Comparison of ENCODE assay signal across 18 mouse cellular contexts in the genomic region with DNA sequence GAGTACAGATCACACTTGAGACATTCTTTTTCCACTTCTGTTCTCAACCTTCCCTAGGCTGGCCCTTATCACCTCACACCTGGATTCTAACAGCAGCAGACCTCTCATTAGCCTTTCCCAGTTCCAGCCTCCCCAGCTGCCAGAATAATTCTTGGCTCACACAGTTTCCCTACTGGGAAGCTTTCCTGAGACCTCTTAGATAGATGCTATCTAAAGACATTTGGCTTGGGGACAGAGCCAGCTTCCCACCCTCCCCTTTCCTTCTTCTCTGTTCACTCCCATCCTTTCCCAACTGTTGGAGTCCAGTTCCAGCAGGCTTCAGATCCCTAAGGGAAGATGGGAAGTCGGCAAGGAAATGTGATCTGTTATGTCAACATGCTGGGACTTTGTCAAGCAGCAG.
DNase-seq lines count a peak whose midpoint lies in the region; ATAC-seq and TF ChIP-seq lines count a peak whose summit lies in the region.
"Had no signal": no experiment of that assay in that cellular context is flagged by ENCODE, and none has a peak within 500 bp of the region (broad histone marks: within the 10 kb centered on the region; RNA-seq: fewer than 3 reads in every experiment).

No protein-coding gene starts in this region.

- H3K27me3 ChIP-seq in heart, embryonic 15.5 days = no peaks in the 10 kb centered on the region
- H3K27me3 ChIP-seq in lung, postnatal 0 days (replicated peaks; ENCODE audit: insufficient read depth, low read length) = no peaks in the 10 kb centered on the region
- H3K27me3 ChIP-seq: embryonic facial prominence, embryonic 15.5 days; intestine, embryonic 15.5 days had no signal

- 29% methylated on average over 1 of the region's 1 CpGs for WGBS in heart, embryonic 15.5 days
- 28% methylated on average over 1 of the region's 1 CpGs for WGBS in lung, postnatal 0 days

- H3K9me3 ChIP-seq in heart, embryonic 15.5 days (replicated peaks) = no peaks in the 10 kb centered on the region
- H3K9me3 ChIP-seq in lung, postnatal 0 days (ENCODE audit: low read length) = no peaks in the 10 kb centered on the region
- H3K9me3 ChIP-seq: embryonic facial prominence, embryonic 15.5 days; hindbrain, embryonic 15.5 days; intestine, embryonic 15.5 days; limb, embryonic 12.5 days; liver, embryonic 12.5 days had no signal

- H3K4me2 ChIP-seq in heart, embryonic 15.5 days = no peak overlapping the region
- H3K4me2 ChIP-seq in lung, postnatal 0 days (replicated peaks; ENCODE audit: low read depth, low read length) = no peak overlapping the region
- H3K4me2 ChIP-seq: embryonic facial prominence, embryonic 15.5 days; hindbrain, embryonic 15.5 days; intestine, embryonic 15.5 days; limb, embryonic 12.5 days; liver, embryonic 12.5 days; midbrain, embryonic 11.5 days had no signal

- TF ChIP-seq CTCF in lung, postnatal 0 days (IDR thresholded peaks at IDR 0.05) = no peak

- ATAC-seq in heart, embryonic 15.5 days (replicated peaks; ENCODE audit: insufficient number of reproducible peaks, insufficient read depth, low FRiP score, low read depth) = 0 out of 2 replicates have a peak, but pooled peaks have one; percentile 14
- ATAC-seq in lung, postnatal 0 days = peak; percentile 47
- no peak for ATAC-seq in megakaryocyte, adult 5-6 weeks (ENCODE audit: poor library complexity, severe bottlenecking)
- ATAC-seq: forebrain, postnatal 0 days; intestine, embryonic 15.5 days; liver, embryonic 12.5 days had no signal

- no peaks in the 10 kb centered on the region for H3K36me3 ChIP-seq in heart, embryonic 15.5 days
- 0 out of 2 replicates have a peak, but pooled peaks cover 4% of the 10 kb centered on the region for H3K36me3 ChIP-seq in lung, postnatal 0 days (ENCODE audit: insufficient read depth, low read length)
- H3K36me3 ChIP-seq: embryonic facial prominence, embryonic 15.5 days; hindbrain, embryonic 15.5 days; intestine, embryonic 15.5 days had no signal

- DNase-seq in adipocyte (ENCODE audit: low spot score) = peak; percentile 61
- peak; percentile 73 for DNase-seq in lung, postnatal 0 days (ENCODE audit: low spot score)
- no peak for DNase-seq in Muller cell, postnatal 12 days (ENCODE audit: inconsistent ontology term)
- DNase-seq in retina, embryonic 14.5 days (ENCODE audit: low spot score) = no peak
- DNase-seq: adrenal gland, postnatal 10 days; cerebellum, adult 11-12 months; cerebellum, postnatal 14 days; forebrain, postnatal 0 days; thymus, postnatal 14 days had no signal

- H3K4me1 ChIP-seq in brown adipose tissue, adult 24 weeks (ENCODE audit: control insufficient read depth, insufficient read depth, insufficient read length, low read length) = peaks cover 6% of the 10 kb centered on the region
- H3K4me1 ChIP-seq in heart, embryonic 15.5 days (replicated peaks) = peaks cover 19% of the 10 kb centered on the region
- no peaks in the 10 kb centered on the region; the same call in 1 of the 2 replicates for H3K4me1 ChIP-seq in lung, postnatal 0 days (ENCODE audit: insufficient read depth, low read depth, low read length)
- H3K4me1 ChIP-seq: embryonic facial prominence, embryonic 15.5 days; hindbrain, embryonic 15.5 days; intestine, embryonic 15.5 days; limb, embryonic 12.5 days had no signal

- no peak for TF ChIP-seq EP300 in lung, postnatal 0 days (IDR thresholded peaks at IDR 0.05)

- H3K27ac ChIP-seq in brown adipose tissue, adult 24 weeks (replicated peaks; ENCODE audit: low read depth, low read length) = peak overlapping the region; percentile 30; the same call in 1 of the 2 replicates
- H3K27ac ChIP-seq in heart, embryonic 15.5 days = 0 out of 2 replicates have a peak overlapping the region, but pooled peaks have one; percentile 40
- H3K27ac ChIP-seq in lung, postnatal 0 days (ENCODE audit: low read length) = no peak overlapping the region
- H3K27ac ChIP-seq: embryonic facial prominence, embryonic 15.5 days; hindbrain, embryonic 15.5 days; intestine, embryonic 15.5 days; limb, embryonic 12.5 days; liver, embryonic 12.5 days had no signal

- H3K9ac ChIP-seq in heart, embryonic 15.5 days = no peak overlapping the region
- H3K9ac ChIP-seq in lung, postnatal 0 days (replicated peaks; ENCODE audit: low read depth) = no peak overlapping the region
- H3K9ac ChIP-seq: embryonic facial prominence, embryonic 15.5 days; forebrain, postnatal 0 days; hindbrain, embryonic 15.5 days; intestine, embryonic 15.5 days; limb, embryonic 12.5 days; liver, embryonic 12.5 days had no signal

- no peak overlapping the region for H3K4me3 ChIP-seq in brown adipose tissue, adult 24 weeks (ENCODE audit: insufficient read depth, low read depth, low read length)
- H3K4me3 ChIP-seq in heart, embryonic 15.5 days = no peak overlapping the region
- no peak overlapping the region for H3K4me3 ChIP-seq in lung, postnatal 0 days (ENCODE audit: low read depth, low read length)
- H3K4me3 ChIP-seq: embryonic facial prominence, embryonic 15.5 days; hindbrain, embryonic 15.5 days; intestine, embryonic 15.5 days; limb, embryonic 12.5 days; liver, embryonic 12.5 days had no signal

Comparison
In these comparisons a context has a peak if more than half of its experiments do, and no peak if none do; other contexts are left out.
1. DNase-seq: peak in adipocyte (single experiment) and lung, postnatal 0 days (single experiment); none in Muller cell, postnatal 12 days (single experiment) and retina, embryonic 14.5 days (single experiment).